Mouse (Mus musculus) cerebellum, adult 18-20 months (tissue): ENCODE measurements around the gene Pet2.

Experiments
- DNase-seq, 2 experiments: peaks; one replicate each; pipeline ENCODE4 v3.0.0; 2021

Pet2 gene

DNA sequence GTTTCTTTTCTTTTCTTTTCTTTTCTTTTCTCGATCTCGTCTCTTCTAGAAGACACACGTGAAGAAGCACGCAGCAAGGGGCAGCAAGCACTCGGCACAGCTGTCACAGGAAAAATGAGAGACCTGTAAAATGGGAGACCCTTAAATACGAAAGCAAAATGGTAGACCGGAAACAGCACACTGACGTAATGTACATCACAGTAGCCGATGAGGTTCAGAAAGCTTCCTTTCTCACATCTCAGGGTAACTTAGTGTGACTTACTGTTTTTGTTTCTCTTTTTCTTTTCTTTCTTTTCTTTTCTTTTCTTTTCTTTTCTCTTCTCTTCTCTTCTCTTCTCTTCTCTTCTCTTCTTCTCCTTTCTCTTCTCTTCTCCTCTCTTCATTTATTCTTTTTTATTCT is at the start of gene Pet2:
Gene Pet2, minus strand, starts transcription at position 101 of the 400 bp plus-strand sequence.
- no peak for DNase-seq
